Mouse (Mus musculus) limb, embryonic 14.5 days (tissue): Measurements from ENCODE around the gene Zfp652. TPM values are rescaled to one million over a fixed set of nuclear protein-coding genes. Genes with fewer than 3 reads are reported as not detected.

Experiments
- ATAC-seq: fragments of 200-750 bp; cut with Nextera tagmentation; 2 replicates; pipeline ENCODE4 v1.8.0; 2017; ENCODE audit warnings: low read depth, moderate number of reproducible peaks, moderate TSS enrichment; ENCODE audit not compliant: low FRiP score
- DNase-seq: peaks from one replicate; pipeline ENCODE4 v3.0.0-alpha.2; 2015; ENCODE audit warnings: low spot score
- H3K27ac ChIP-seq: fragments of 300-500 bp; sonication (generic); replicated peaks from 2 replicates; pipeline ENCODE4 v1.5.1; 2014; ENCODE audit warnings: low read depth, mild to moderate bottlenecking, low read length, moderate library complexity, mixed read lengths
- H3K27me3 ChIP-seq: fragments of 300-500 bp; sonication (generic); 2 replicates; pipeline ENCODE4 v1.6.1; 2014; ENCODE audit warnings: low read length, mixed read lengths; ENCODE audit not compliant: control insufficient read depth, insufficient read depth
- H3K36me3 ChIP-seq: fragments of 300-500 bp; sonication (generic); 2 replicates; pipeline ENCODE4 v1.6.1; 2014; ENCODE audit warnings: mild to moderate bottlenecking, low read length, moderate library complexity, mixed read lengths; ENCODE audit not compliant: control insufficient read depth, insufficient read depth
- H3K4me1 ChIP-seq: fragments of 300-500 bp; sonication (generic); 2 replicates; pipeline ENCODE4 v1.6.1; 2014; ENCODE audit warnings: antibody characterized with exemption, low read length, mixed read lengths; ENCODE audit not compliant: control insufficient read depth, insufficient read depth
- H3K4me2 ChIP-seq: fragments of 300-500 bp; sonication (generic); replicated peaks from 2 replicates; pipeline ENCODE4 v1.6.1; 2014; ENCODE audit warnings: low read depth, mild to moderate bottlenecking, low read length, moderate library complexity; ENCODE audit not compliant: severe bottlenecking
- H3K4me3 ChIP-seq: fragments of 300-500 bp; sonication (generic); replicated peaks from 2 replicates; pipeline ENCODE4 v1.5.1; 2014; ENCODE audit warnings: low read length
- H3K9ac ChIP-seq: fragments of 300-500 bp; sonication (generic); 2 replicates; pipeline ENCODE4 v1.6.1; 2014; ENCODE audit warnings: mild to moderate bottlenecking, low read depth, low read length, moderate library complexity; ENCODE audit not compliant: severe bottlenecking
- H3K9me3 ChIP-seq: fragments of 300-500 bp; sonication (generic); 2 replicates; pipeline ENCODE4 v1.6.1; 2016; ENCODE audit warnings: low read length; ENCODE audit not compliant: control insufficient read depth
- POLR2A ChIP-seq: fragments of 200-500 bp; IDR thresholded peaks from 2 replicates; pipeline ENCODE4 v1.8.0; 2012; ENCODE audit warnings: inconsistent platforms, mild to moderate bottlenecking, moderate library complexity, borderline replicate concordance; ENCODE audit not compliant: insufficient read depth, insufficient read length; ENCODE audit errors: extremely low read depth
- WGBS: fragments of 180-500 bp; shearing (Covaris S2); extraction: QIAGEN DNeasy Blood & Tissue Kit; methylation state at CpG from one replicate; pipeline ENCODE4 v1.1.7; 2014; 5-methylcytosine and 5-hydroxymethylcytosine counted together
- polyA plus RNA-seq, 2 experiments: library from polyadenylated mRNA; depleted of rRNA in 1 of 2; stranded (reverse) in 1 of 2; unstranded in 1 of 2; fragments of >200 nt; fragmentation: Nextera tagmentation in 1 of 2; extraction: Ambion mirVana in 1 of 2; gene quantifications; 2 replicates each; pipeline versions ENCODE4 v1.2.1 to v1.2.3; 2012 to 2014

Zfp652 gene
- polyA plus RNA-seq, 2 experiments = 13.8 to 25.3 TPM

DNA sequence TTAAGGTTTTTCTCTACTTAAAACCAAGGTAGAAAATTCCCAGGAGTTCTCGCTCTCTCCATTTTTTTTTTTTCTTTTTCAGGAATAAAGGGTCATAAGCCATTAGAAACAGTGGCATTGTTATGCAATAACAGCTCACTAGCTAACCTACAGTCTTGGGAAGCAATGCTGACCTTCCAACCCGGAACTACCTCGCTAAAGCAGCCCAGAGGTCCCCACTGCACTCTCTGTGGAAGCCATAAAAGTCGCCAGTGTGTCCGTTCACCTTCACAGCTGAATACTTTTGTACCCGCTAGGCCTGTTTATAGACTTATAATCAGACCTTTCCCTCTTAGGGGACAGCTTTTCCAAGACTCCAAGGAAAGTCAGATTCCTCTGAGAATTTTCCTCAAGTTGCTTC, 55.8 kb downstream of the Zfp652 start:
- H3K4me1 ChIP-seq = 0 out of 2 replicates have a peak, but pooled peaks cover under 1% of the 10 kb centered on the region
- no peaks in the 10 kb centered on the region for H3K27me3 ChIP-seq
- H3K36me3 ChIP-seq = peaks cover 36% of the 10 kb centered on the region
- no peak overlapping the region for H3K4me2 ChIP-seq
- no peak overlapping the region for H3K9ac ChIP-seq
- WGBS = 62% methylated on average over 6 of the region's 6 CpGs
- no peaks in the 10 kb centered on the region for H3K9me3 ChIP-seq
- no peak for TF ChIP-seq POLR2A
- no peak for DNase-seq
- no peak for ATAC-seq
- H3K4me3 ChIP-seq = no peak overlapping the region
- H3K27ac ChIP-seq = no peak overlapping the region

DNA sequence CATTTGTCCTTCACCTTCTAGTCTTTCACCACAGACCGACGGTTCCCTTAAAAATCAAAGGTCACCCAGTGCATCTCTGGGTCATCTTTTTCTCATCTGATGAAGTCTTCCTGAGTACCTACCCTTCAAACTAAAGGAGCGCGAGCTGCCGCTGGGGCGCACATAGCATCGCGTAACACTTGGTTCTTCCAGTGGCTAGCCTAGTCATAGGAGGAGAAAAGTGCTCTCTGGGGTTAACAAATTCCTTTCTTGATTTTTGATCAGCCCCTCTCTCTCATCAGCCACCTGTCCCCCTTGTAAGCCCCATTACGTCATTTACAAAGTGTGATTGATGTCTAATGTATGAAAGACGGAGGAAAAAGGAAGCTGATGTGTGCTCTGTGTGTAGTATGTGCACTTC, 56.7 kb downstream of the Zfp652 start:
- Histone ChIP-seq H3K4me2 (no peak overlapping the region), H3K4me3 (no peak overlapping the region), H3K36me3 (peaks cover 28% of the 10 kb centered on the region; the same call in 1 of the 2 replicates), H3K9me3 (no peaks in the 10 kb centered on the region), H3K9ac (no peak overlapping the region), H3K4me1 (no peaks in the 10 kb centered on the region), H3K27ac (no peak overlapping the region), H3K27me3 (no peaks in the 10 kb centered on the region)
- no peak for ATAC-seq
- WGBS = 90% methylated on average over 10 of the region's 10 CpGs
- no peak for TF ChIP-seq POLR2A
- no peak for DNase-seq

DNA sequence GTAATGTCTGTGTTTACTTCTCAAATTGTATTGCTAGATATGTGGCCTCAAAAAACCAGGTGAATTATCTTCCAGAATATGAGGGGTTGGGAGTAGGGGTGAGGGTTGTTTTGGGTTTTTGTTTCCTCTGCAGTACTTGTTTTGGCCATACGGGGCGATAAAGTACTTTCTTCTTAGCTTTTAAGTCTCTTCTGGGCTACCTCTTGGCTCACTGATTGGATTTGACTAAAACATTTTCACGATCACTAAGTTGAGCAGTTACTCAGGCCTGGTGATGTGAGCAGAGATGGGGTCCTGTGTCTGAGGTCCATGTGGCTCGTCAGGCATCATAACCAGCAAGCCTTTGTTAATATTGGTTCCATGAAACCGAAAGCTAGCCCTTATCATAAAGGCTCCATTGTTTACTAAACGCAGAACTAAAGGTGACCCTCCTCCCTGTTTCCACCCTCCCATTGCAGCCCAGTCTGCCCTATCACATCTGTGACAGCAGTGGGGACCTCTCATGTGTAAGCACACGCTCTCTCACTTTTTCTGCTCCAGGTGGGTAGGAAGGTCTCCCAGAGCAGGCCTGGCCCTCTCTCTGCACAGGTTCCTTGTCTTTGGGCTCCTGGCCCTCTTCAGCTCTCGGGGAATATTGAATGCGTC, 58.4 kb downstream of the Zfp652 start:
- 65% methylated on average over 9 of the region's 9 CpGs for WGBS
- ATAC-seq (no peak), DNase-seq (no peak)
- Histone ChIP-seq H3K27me3 (no peaks in the 10 kb centered on the region), H3K4me3 (no peak overlapping the region), H3K4me1 (no peaks in the 10 kb centered on the region), H3K9ac (no peak overlapping the region), H3K36me3 (peaks cover 25% of the 10 kb centered on the region), H3K4me2 (no peak overlapping the region), H3K9me3 (no peaks in the 10 kb centered on the region), H3K27ac (no peak overlapping the region)
- TF ChIP-seq POLR2A = no peak

DNA sequence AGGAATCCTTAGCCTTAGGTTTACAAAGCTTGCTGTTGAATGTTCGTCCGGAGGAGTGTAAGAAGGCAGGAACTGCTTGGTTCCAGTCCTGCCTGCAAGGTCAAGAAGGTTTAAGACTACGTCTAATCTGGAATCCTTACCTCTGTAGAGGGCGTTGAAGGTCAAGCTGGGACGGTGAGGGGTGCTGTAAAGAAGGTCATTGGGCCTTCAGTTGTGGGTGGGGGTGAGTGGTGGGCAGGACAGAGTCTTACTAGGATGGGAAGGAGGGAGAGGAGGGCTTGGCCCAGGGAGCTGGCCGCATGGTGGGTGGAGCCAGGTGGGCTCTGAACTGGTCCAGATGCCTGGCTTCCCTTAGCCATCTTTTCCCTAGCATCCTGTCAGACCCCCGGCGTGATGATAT, 59.2 kb downstream of the Zfp652 start:
- TF ChIP-seq POLR2A = no peak
- no peak overlapping the region for H3K27ac ChIP-seq
- H3K4me1 ChIP-seq = no peaks in the 10 kb centered on the region
- peaks cover 27% of the 10 kb centered on the region for H3K36me3 ChIP-seq
- DNase-seq = no peak
- no peak overlapping the region for H3K4me2 ChIP-seq
- ATAC-seq = no peak
- 79% methylated on average over 8 of the region's 8 CpGs for WGBS
- no peak overlapping the region for H3K4me3 ChIP-seq
- H3K9ac ChIP-seq = no peak overlapping the region
- no peaks in the 10 kb centered on the region for H3K9me3 ChIP-seq
- no peaks in the 10 kb centered on the region for H3K27me3 ChIP-seq

DNA sequence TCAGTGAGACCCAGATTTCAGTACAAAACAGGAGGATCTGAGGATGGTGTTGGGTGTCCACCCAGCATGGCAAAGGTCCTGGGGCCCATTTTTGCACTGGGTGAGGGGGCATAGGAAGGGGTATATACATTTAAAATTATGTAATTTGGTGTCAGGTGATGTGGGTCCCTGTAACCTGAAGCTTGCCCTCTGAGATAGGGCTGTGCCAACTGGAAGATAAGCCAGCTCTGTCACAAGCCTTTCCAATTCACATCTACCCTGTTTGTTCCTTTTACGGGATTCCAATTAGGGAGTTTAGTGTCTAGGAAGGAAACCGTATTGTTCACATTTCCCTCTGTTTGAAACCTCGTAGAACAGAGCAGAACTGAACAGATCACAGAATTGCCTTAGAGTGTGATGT, 60.8 kb downstream of the Zfp652 start:
- Histone ChIP-seq H3K4me3 (no peak overlapping the region), H3K9me3 (no peaks in the 10 kb centered on the region), H3K4me1 (no peaks in the 10 kb centered on the region), H3K27ac (no peak overlapping the region), H3K9ac (no peak overlapping the region), H3K27me3 (no peaks in the 10 kb centered on the region), H3K36me3 (peaks cover 23% of the 10 kb centered on the region), H3K4me2 (no peak overlapping the region)
- no peak for DNase-seq
- TF ChIP-seq POLR2A = no peak
- no peak for ATAC-seq
- 74% methylated on average over 3 of the region's 3 CpGs for WGBS
